Mouse (Mus musculus) layer of hippocampus, adult 11-12 months (tissue): ENCODE data around the gene Ush1c.

Experiments
- DNase-seq: peaks from one replicate; pipeline ENCODE4 v3.0.0; 2022; ENCODE audit warnings: low spot score

Gene Ush1c

GRCm38 (mm10) chr7:46238346-46238745 is at the start of gene Ush1c:
Gene Ush1c, minus strand, starts transcription at chr7:46238503.
- no peak for DNase-seq

- no peak for DNase-seq
These were observed 48.7 kb upstream of the Ush1c start for GRCm38 (mm10) chr7:46287051-46287450.

- no peak for DNase-seq
These were observed 48.1 kb upstream of the Ush1c start for GRCm38 (mm10) chr7:46286391-46286790.

GRCm38 (mm10) chr7:46285161-46285839 is 47.0 kb upstream of the Ush1c start:
- DNase-seq, result no peak

- DNase-seq, result no peak
These were observed 45.4 kb upstream of the Ush1c start for GRCm38 (mm10) chr7:46283681-46284080.

GRCm38 (mm10) chr7:46282276-46282675 is 44.0 kb upstream of the Ush1c start:
- no peak for DNase-seq

- DNase-seq, result no peak
These were observed 42.6 kb upstream of the Ush1c start for GRCm38 (mm10) chr7:46280896-46281295.

GRCm38 (mm10) chr7:46279946-46280345 is 41.6 kb upstream of the Ush1c start:
- peak; percentile 74 for DNase-seq

- DNase-seq, result no peak
These were observed 37.9 kb upstream of the Ush1c start for GRCm38 (mm10) chr7:46276156-46276555.

- no peak for DNase-seq
These were observed 13.5 kb upstream of the Ush1c start for GRCm38 (mm10) chr7:46251841-46252240.

GRCm38 (mm10) chr7:46247606-46248005 is 9.3 kb upstream of the Ush1c start:
- DNase-seq, result no peak

GRCm38 (mm10) chr7:46246876-46247275 is 8.6 kb upstream of the Ush1c start:
- no peak for DNase-seq

GRCm38 (mm10) chr7:46240696-46241095 is 2.4 kb upstream of the Ush1c start, which contains the start of gene Otog:
Gene Otog, plus strand, starts transcription at chr7:46240987.
- no peak for DNase-seq

- DNase-seq, result no peak
These were observed 1.8 kb upstream of the Ush1c start for GRCm38 (mm10) chr7:46240091-46240490.

- DNase-seq, result no peak
These were observed 1.1 kb downstream of the Ush1c start for GRCm38 (mm10) chr7:46237192-46237591.

GRCm38 (mm10) chr7:46236363-46236762 is 1.9 kb downstream of the Ush1c start:
- DNase-seq, result no peak

- no peak for DNase-seq
These were observed 2.4 kb downstream of the Ush1c start for GRCm38 (mm10) chr7:46235948-46236347.

- DNase-seq, result no peak
These were observed 11.4 kb downstream of the Ush1c start for GRCm38 (mm10) chr7:46226936-46227335.

GRCm38 (mm10) chr7:46226253-46226652 is 12.1 kb downstream of the Ush1c start:
- peak; percentile 69 for DNase-seq

GRCm38 (mm10) chr7:46220591-46221129 is 17.6 kb downstream of the Ush1c start:
- no peak for DNase-seq

GRCm38 (mm10) chr7:46218415-46218814 is 19.9 kb downstream of the Ush1c start:
- no peak for DNase-seq

- no peak for DNase-seq
These were observed 21.8 kb downstream of the Ush1c start for GRCm38 (mm10) chr7:46216481-46216880.

- no peak for DNase-seq
These were observed 28.0 kb downstream of the Ush1c start for GRCm38 (mm10) chr7:46210276-46210675.

GRCm38 (mm10) chr7:46208131-46208530 is 30.2 kb downstream of the Ush1c start:
- no peak for DNase-seq
